Mouse (Mus musculus) mesoderm, embryonic 11.5 days (tissue): ENCODE results near the gene Shisa7.
"Not testable (repeated sequence)": the region's sequence is repeated elsewhere in the genome, so short reads cannot be mapped to it uniquely, and the experiment has no call there.

ENCODE experiments used
- DNase-seq: peaks from one replicate; pipeline ENCODE4 v3.0.0-alpha.2; 2012; ENCODE audit warnings: low read depth, low spot score

The Shisa7 gene

DNA sequence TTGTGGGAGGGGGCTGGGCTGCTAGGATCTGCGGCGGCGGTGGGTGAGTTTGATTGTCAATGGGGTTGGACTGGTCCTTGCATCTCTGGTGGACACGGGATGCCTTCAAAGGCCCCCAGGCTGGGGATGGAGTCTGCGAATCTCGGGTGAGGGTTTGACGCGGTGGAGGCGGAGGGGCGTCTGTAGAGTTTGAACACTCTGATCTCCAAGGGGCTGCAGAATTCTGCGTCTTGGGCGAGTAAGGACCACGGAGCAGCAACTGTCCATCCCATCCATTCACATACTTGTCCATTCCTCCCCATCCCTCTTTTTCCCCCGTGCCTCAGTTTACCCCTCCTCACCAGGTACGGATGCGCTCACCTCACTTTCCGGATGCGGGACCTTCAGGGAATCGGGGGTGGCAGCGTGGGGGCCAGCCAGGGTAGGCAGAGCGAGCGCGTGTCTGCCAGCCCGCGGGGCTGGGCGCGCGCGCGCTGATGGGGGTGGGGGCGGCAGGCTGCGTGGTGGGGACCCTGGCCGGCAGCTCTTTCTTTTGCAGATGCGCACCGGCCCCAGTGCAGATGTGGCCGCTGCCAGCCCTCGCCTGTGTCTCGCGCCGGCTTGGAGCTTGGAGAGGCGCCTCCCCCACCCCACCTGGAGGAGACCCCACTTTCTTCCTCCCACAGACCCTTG, at the start of gene Shisa7:
Gene Shisa7, minus strand, starts transcription at position 452 of the 672 bp plus-strand sequence.
- DNase-seq: no peak

DNA sequence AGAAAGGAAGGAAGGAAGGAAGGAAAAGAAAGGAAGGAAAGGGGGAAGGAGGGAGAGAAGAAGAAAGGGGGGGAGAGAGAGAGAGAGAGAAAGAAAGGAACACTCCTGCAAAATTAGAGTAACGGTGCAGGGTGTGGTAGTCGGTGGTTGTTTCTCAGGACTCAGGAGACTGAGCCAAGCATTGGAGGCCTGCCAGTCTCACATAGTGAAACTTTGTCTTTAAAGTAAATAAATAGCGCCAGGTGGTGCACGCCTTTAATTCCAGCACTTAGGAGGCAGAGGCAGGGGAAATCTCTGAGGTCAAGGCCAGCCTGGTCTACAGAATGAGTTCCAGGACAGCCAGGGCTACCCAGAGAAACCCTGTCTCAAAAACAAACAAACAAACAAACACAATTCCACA, 42.2 kb upstream of the Shisa7 start:
- no peak for DNase-seq

DNA sequence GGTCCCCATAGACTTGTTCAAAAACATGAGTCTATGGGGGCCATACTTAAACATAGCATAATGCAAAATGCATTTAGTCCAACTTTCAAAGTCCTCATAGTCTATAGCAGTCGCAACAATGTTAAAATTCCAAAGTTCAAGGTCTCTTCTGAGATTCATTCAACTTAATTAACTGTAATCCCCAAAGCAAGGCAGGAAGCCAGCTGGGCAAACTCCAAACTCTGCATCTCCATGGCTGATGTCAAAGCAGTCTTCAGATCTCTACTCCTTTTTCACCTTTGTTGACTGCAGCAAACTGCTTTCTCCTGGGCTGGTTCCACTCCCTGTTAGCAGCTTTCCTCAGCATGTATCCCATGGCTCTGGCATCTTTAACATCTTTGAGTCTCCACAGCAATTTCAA, 34.5 kb upstream of the Shisa7 start:
- DNase-seq: not testable (repeated sequence)

DNA sequence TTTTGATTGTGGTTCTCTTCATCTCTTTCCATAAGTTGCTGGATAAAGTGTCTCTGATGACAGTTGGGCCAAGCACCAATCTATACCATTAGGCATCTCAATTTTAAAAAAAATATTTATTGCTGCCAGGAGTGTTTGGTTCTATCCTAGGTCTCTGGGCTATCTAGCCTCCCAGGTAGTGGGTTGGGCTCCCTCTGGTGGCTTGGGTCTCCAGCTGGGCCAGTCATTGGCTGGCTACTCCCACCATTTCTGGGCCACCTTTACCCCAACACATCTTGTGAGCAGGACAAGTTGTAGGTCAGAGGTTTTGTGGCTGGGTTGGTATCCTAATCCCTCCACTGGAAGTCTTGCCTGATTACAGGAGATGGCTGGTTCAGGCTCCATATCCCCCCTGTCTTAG, 33.7 kb upstream of the Shisa7 start:
- no peak for DNase-seq

DNA sequence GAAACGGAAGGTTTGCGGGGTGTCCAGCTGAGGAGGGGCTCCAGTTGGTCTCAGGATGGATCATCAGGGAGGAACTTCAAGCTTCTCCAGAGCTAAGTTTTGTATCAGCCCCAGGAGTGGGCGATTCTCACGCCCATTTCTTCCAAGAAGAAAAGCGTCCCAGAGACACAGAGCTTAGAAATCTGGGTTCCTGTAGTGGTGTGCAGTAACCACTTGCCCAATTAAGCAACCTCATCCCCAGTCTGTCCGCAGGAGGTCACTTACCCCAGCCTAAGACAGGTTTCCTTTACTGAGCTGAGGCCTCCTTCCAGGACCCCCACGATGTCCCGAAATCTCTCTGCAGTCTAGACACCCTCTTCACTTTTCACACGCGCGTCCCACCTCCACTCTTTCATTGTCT, 32.7 kb upstream of the Shisa7 start:
- no peak for DNase-seq

DNA sequence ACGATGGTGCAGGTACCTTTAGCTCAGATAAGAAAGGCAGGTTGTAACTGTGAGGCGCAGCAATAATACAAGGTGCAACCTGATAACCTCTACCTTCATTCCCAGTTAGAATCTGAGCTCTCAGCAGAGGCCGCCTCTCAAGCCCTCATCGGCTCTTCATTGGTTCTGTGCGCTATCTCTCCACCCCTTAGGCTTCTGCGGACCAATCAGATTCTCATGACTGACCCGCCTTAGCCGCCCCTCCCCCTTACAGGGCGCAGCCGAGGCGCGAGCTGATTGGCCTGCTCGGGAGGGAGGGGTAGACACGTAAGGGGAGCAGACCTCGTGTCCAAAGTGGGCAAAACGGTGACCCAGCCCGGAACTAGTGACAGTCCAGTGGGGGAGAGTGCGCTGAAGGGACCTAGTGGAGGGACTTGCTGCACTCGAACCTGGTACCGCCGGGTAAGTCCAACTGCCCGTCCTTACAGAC, 32.3 kb upstream of the Shisa7 start, which contains the start of gene Isoc2a:
Gene Isoc2a, plus strand, starts transcription at position 401 of the 469 bp plus-strand sequence.
- peak; percentile 96 for DNase-seq

DNA sequence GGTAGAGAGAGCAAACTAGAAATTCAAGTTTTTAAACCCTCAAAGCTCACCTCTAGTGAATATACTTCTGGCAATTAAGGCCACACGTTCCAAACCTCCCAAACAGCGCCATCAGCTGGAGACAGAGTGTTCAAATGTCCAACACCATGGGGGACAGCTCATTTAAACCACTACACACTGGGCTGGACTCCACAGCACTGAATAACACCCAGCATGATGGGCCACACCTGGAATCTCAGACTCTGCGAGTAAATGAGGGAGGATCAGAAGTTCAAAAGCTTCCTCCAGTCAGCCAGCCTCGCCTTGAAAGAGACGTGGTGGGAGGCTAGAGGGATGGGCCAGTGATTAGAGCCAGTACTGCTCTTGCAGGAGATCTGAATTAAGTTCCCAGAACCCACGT, 25.6 kb upstream of the Shisa7 start, which contains the start of gene Isoc2b:
Gene Isoc2b, minus strand, starts transcription at position 126 of the 400 bp plus-strand sequence.
- DNase-seq: no peak

DNA sequence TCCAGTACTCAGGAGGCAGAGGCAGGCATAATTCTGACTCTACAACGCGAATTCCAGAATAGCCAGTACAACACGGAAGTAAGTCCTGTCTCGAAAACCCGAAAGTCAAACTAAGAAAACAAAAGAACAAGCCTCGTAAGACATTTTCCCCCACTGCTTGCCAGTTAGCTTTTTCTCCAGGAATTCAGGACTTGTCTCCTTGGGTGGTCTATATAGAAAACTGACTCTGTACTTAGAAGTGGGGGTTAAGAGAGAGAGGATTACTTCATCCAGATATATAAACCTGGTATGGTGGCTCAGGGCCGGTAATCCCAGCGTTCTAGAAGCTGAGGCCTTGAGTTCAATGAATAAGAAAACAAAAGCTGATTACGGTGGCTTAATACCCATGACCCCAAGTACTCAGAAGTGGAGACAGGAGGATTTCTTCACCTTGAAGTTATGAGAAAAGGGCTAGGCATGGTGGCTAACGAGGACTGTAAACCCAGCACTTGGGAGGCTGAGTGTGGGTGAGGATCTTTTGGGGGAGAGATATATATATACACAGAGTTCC, 22.2 kb upstream of the Shisa7 start:
- DNase-seq: no peak

DNA sequence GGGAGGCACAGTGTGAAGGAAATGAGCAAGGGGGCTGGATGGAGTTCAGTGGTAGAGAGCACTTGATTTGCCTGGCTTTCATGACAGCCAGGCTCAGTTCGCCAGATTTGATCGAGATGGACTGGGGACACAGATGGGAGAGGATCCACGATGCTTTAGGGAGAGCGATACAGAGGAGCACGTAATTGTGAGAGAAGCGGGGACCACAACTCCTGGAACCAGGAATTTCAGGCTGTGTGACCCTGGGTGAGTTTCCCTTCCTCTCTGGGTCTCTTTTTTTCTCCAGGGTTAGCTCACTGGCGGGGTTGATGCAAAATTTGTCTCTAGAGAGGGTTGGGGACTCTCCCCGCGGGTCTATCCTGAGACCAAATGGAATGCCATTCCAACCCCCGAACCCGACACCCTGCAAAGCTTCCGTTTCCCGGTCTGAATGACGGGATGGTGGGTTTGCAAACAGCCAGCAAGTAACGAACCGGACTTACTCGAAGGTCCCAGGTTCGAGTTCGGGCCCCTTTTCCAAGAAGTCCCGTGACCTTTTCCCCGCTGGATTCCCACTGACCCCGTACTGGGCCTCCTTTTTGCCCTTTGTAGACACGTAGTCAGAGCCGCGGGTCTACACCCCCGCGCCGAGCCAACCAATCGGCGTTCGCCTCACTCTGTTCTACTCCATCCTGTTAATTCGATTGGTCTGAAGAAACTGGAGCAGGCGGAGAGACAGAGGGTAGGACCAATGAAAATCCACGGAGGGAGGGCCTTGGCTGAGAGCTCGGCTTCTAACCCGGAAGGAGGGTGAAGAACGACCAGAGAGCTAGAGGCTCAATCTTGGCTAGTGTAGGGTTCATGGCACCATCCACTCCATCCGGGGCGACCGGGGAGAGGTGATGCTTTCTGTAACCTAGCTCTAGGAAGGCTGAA, 21.3 kb upstream of the Shisa7 start:
- peak; percentile 97 for DNase-seq

DNA sequence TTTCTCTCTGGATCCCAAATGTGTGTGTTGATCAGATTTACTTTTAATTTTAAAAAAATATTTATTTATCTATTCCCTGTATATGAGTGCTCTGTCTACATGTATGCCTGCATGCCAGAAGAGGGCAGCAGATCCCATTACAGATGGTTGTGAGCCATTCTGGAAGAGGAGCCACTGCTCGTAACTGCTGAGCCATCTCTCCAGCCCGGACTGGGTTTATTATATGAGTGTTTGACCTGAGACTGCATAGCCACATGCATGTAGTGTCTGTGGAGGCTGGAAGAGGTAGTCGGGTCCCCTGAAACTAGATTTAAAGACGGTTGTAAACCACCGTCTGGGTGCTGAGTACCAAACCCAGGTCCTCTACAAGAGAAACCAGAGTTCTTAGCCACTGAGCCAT, 20.6 kb upstream of the Shisa7 start:
- DNase-seq: no peak

DNA sequence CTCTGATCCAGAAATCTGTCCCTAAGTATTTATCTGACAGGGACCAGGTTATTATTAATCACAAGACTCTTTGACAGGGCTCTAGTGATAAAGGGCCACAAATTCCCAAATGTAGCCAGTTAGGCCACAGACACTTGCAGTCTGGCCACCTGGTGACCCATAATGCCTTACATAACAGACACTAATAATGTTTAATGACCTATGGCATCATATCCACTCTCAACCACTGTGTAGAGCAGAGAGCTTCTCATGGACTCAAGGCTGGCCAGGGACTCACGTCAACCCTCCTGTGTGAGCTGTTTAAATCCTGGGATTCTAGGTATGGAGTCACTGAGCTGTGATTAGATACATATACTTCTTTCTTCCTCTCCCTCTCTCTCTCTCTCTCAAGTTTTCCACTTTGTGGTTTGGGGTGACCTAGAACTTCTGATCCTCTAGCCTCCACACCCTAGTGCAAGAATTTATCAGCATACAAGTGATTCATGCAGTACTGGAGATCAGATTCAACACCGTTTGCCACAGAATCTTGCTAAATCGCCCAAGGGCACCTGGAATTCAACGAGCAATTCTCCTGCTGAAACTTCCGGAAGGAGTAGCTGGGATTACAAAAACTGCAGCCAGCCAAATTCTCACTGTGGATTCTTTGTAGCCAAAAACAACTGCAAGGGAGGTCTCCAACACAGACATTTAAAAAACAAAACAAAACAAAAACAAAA, 19.8 kb upstream of the Shisa7 start:
- no peak for DNase-seq

DNA sequence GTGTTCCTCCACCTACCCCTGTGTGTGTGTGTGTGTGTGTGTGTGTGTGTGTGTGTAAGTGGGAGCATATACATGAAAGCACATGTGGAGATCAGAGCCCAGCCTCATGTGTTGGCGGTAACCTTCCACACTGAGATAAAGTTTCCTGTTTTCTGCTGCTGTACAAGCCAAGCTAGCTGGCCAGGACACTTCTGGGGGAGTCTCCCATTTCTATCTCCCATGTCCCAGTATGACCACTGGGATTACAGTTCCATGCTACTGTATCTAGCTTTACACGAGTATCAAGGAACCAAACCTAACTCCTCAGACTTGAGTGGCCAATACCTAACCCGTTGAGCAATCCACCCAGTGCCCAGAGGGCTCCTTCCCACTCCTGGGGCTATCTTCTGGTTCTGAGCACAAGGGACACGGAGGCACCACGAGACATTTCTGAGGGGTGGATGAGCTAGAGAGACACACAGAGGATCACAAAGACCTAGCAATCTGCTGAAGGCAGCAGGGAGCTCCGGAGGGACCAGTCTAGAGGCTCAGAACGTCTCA, 19.1 kb upstream of the Shisa7 start:
- no peak for DNase-seq

DNA sequence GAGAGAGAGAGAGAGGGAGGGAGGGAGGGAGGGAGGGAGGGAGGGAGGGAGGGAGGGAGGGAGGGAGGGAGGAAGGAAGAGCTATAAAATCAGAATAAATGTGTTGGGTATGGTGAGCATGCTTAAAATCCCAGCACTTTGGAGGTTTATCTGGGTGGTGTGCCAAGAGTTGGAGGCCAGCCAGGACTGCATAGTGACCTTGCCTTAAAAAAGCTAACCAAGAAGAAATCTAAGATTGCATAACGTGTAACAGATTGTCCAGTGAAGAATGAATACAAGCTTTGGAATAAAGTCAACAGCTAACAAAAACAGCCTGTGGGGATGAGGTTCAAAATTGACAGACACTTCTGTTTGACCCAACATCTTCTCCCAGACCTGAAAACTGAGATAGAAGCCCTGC, 18.5 kb upstream of the Shisa7 start:
- no peak for DNase-seq

DNA sequence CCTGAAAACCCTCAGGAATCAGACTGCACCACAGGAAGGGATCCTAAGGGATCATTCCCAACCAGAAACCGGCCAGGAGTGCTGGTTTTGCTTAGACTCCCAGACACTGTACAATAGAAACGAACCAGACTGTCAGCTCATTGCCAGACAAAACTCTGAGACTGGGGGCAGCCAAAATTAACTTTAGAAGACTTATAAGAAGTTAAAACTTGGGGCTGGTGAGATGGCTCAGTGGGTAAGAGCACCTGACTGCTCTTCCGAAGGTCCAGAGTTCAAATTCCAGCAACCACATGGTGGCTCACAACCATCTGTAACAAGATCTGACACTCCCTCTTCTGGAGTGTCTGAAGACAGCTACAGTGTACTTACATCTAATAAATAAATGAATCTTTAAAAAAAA, 16.4 kb upstream of the Shisa7 start:
- DNase-seq: not testable (repeated sequence)

DNA sequence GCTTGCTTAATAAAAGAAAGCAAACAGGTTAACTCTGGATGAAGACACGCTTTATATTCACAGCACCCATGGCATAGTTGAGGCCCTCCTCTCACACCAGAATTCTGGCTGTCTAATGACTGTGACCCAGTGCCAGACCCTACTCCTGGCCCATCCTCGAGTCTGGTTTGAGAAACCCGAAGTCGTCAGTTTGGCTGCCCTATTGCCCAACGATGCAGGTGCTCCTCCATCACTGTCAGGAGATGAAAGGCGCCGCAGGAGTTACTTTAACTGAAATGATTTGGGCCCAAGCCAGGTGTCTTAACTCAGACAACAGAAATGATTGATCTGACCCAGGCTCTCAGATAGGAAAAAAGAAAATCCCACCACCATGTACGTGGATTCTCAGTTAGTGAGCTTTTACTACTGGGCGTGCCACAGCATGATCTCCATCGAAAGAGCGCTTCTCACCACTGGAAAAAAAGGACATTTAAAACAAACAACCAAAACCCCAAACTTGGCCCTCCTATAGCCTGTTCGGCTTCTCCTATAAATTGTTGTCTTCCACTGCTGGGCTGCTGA, 15.0 kb upstream of the Shisa7 start:
- DNase-seq: no peak

DNA sequence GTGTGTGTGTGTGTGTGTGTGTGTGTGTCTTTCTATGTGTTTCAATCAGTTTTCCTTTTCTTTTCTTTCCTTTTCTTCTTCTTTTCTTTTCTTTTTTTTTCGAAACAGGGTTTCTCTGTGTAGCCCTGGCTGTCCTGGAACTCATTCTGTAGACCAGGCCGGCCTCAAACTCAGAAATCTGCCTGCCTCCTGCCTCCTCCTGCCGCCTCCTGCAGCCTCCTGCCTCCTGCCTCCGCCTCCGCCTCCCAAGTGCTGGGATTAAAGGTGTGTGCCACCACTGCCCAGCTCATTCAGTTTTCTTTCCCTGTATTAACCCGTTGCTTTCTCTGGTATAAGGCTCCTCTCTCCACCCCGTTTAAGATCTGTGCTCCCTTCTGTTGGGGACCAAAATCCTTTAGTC, 12.8 kb upstream of the Shisa7 start:
- DNase-seq: no peak

DNA sequence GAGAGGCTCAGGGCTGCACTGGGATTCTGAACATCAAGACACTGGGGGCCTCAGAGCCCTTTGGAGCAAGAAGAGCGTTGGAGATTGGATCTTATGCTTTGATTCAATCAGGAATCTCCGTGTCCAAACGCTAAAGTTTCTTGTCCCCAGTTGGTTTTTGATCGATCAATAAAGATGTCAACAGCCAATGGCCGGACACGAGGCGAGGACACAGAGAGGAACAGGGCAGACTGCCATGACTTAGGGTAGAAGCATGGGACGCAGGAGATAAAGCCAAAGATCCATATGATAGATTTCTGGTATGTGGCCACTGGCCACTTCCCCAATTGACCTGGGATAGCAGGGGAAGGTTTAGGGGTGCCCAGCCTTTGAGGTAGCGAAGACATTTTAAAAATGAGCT, 12.0 kb upstream of the Shisa7 start:
- DNase-seq: no peak

DNA sequence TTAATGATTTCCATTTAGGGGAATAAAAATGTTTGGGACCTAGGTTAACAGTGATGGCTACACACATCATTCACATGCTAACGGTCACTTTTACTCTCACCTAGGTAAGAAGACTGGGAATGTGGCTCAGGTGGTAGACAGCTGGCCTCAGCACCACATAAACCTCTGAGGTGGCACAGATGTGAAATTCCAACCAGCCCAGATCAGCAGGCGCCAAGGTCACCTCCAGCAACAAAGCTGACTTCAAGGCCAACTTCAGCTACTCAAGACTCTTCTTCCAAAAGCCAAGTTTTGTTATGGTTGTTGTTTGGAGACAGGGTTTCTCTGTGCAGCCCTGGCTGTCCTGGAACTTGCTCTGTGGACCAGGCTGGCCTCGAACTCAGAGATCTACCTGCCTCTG, 9.1 kb upstream of the Shisa7 start:
- no peak for DNase-seq

DNA sequence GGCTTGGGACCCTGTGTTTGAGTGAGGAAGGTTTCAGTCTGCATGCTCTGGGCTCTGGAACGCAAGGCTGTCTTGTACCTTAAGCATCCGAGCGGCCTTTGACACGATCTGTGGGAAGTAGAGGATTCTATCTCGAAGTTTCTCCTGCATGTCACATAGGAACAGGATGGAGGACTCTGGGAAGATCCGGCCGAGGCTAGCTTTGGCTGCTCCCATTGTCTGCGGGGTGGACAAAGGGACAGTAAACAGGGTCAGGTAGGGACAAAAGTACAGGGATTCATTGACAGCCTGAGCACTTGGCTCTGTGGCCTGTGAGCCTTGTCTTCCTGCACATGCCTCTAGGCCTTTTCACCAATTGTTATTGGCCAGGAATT, 6.8 kb upstream of the Shisa7 start:
- DNase-seq: no peak

DNA sequence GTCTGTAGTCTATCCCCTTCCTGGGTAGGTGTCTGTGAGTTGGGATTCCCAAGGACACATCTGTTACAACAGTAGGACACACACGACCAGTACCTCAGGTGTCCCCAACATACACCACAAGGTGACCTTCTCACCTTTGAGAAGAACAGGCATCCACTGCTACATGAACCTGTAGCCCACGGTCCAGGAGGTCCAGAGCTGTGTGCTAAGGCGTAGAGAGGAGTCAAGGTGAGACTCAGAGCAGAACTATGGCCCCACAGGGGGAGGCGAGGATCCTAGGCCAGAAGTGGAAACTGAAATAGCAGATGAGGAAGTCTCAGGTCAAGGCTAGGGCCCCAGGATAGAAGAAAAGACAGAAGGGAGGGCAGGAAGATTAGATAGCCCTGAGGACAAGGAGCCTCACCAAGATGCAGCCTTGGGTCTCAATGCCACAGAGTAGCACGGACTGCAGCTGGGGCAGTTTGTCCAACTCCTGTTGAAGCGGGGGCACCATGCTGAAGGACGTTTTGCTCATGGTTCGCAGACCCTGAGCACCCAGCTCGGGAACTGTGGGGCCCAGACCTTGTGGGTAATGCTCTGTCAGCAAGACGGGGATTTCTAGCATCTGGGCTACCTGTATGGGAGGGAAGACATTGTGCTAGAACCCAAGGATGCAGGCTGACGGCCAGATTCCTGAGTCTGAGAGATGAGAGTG, 6.3 kb upstream of the Shisa7 start:
- no peak for DNase-seq

DNA sequence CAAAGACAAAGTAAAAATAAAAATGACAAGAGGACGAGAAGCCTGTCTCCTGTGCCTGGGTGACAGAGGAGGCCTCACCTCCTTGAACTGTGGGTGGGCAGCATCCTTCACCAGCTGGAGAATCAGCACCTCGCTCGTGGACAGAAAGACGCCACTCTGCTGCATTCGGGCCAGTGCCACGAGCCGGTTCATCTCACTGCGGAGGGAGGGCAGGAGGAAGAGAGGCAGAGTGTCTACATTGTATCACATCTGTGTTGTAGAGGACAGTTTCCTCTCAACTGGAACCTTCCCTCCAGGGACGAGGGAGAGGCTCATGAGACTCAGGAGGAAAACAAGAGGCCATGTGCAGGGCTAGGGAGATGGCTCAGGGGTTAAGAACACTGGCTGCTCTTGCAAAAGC, 4.9 kb upstream of the Shisa7 start:
- DNase-seq: no peak
